Mouse (Mus musculus) C2C12 (cell line): ENCODE results near the gene Pnrc2.

Experiments used
- CTCF ChIP-seq: IDR thresholded peaks from one replicate; pipeline ENCODE4 v1.5.1; 2011; ENCODE audit not compliant: control insufficient read depth, insufficient read depth, insufficient read length
- FOSL1 ChIP-seq: IDR thresholded peaks from one replicate; pipeline ENCODE4 v1.8.0; 2011; ENCODE audit warnings: mild to moderate bottlenecking, low read length; ENCODE audit not compliant: poor library complexity, insufficient read depth, severe bottlenecking
- USF1 ChIP-seq: IDR thresholded peaks from one replicate; pipeline ENCODE4 v1.6.1; 2011; ENCODE audit warnings: low read depth, mild to moderate bottlenecking, control low read depth, moderate library complexity

DNA sequence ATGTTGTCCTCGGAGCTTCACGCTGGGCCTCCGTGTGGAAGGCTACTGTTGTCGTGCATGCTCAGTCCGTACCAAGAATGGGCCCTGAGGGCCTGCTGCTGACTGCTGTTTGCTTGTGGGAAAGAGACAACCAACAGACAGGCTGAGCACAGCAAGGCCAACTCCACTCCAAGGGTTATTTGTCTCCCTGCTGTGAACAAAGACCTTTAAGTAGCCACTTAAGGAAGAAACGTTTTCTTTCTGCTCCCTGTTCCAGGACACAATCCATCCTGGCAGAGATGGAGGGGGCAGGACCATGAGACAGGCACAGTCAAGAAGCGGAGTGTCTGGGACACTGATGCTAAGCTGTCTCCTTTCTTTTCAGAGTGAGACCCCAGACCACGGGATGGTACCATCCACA, 49.4 kb downstream of the Pnrc2 start:
- TF ChIP-seq CTCF (no peak), FOSL1 (no peak), USF1 (no peak)
